Mouse (Mus musculus) adrenal gland, postnatal 14 days (tissue): ENCODE measurements around the gene Fam160a1. TPM values are rescaled to one million over a fixed set of nuclear protein-coding genes. Genes with fewer than 3 reads are reported as not detected.

ENCODE experiments used
- DNase-seq: peaks from one replicate; pipeline ENCODE4 v3.0.0; 2021; ENCODE audit warnings: mixed read lengths
- long read RNA-seq, 2 experiments: library from polyadenylated mRNA; stranded (forward); transcript quantifications; one replicate each; pipeline ENCODE4 v2.0.0; 2021
- total RNA-seq: library from RNA; stranded (reverse); gene quantifications from 2 replicates; pipeline ENCODE4 v1.2.3, GENCODE M21; 2021

The Fam160a1 gene
- total RNA-seq, result 5.9 and 6.9 TPM in 2 replicates
- long read RNA-seq, experiment 1, partial matches to known transcripts, result 0 of 4 reads
- long read RNA-seq, experiment 1, other reads (novel, unspliced or antisense), result 4 of 4 reads
- long read RNA-seq, experiment 2, partial matches to known transcripts, result 0 of 2 reads
- long read RNA-seq, experiment 2, other reads (novel, unspliced or antisense), result 2 of 2 reads

GRCm38 (mm10) chr3:85817191-85817590 is at the start of gene Fam160a1:
TSS of gene Fam160a1 (minus strand) at chr3:85817291.
- no peak for DNase-seq

- no peak for DNase-seq
Observed at GRCm38 (mm10) chr3:85863996-85864395, 46.9 kb upstream of the Fam160a1 start.

- no peak for DNase-seq
Observed at GRCm38 (mm10) chr3:85862886-85863285, 45.8 kb upstream of the Fam160a1 start.

- no peak for DNase-seq
Observed at GRCm38 (mm10) chr3:85860996-85861395, 43.9 kb upstream of the Fam160a1 start.

GRCm38 (mm10) chr3:85859311-85859710 is 42.2 kb upstream of the Fam160a1 start:
- DNase-seq, result no peak

GRCm38 (mm10) chr3:85858140-85859135 is 41.3 kb upstream of the Fam160a1 start:
- no peak for DNase-seq

- no peak for DNase-seq
Observed at GRCm38 (mm10) chr3:85857083-85857482, 40.0 kb upstream of the Fam160a1 start.

- no peak for DNase-seq
Observed at GRCm38 (mm10) chr3:85855947-85856346, 38.9 kb upstream of the Fam160a1 start.

GRCm38 (mm10) chr3:85855043-85855442 is 38.0 kb upstream of the Fam160a1 start:
- no peak for DNase-seq

- no peak for DNase-seq
Observed at GRCm38 (mm10) chr3:85854143-85854542, 37.1 kb upstream of the Fam160a1 start.

GRCm38 (mm10) chr3:85853715-85854114 is 36.6 kb upstream of the Fam160a1 start:
- no peak for DNase-seq

- no peak for DNase-seq
Observed at GRCm38 (mm10) chr3:85850079-85850478, 33.0 kb upstream of the Fam160a1 start.

GRCm38 (mm10) chr3:85846316-85846715 is 29.2 kb upstream of the Fam160a1 start:
- no peak for DNase-seq

GRCm38 (mm10) chr3:85845341-85845740 is 28.2 kb upstream of the Fam160a1 start:
- no peak for DNase-seq

GRCm38 (mm10) chr3:85842881-85843218 is 25.8 kb upstream of the Fam160a1 start:
- no peak for DNase-seq

- no peak for DNase-seq
Observed at GRCm38 (mm10) chr3:85842177-85842880, 25.2 kb upstream of the Fam160a1 start.

GRCm38 (mm10) chr3:85841454-85842176 is 24.5 kb upstream of the Fam160a1 start:
- DNase-seq, result no peak

- DNase-seq, result no peak
Observed at GRCm38 (mm10) chr3:85833627-85834026, 16.5 kb upstream of the Fam160a1 start.

- DNase-seq, result no peak
Observed at GRCm38 (mm10) chr3:85832490-85833155, 15.5 kb upstream of the Fam160a1 start.

GRCm38 (mm10) chr3:85831785-85832184 is 14.7 kb upstream of the Fam160a1 start:
- no peak for DNase-seq

GRCm38 (mm10) chr3:85829047-85829446 is 12.0 kb upstream of the Fam160a1 start:
- DNase-seq, result peak; percentile 28

GRCm38 (mm10) chr3:85827815-85828214 is 10.7 kb upstream of the Fam160a1 start:
- no peak for DNase-seq
